Mouse (Mus musculus) stomach, postnatal 0 days (tissue): Measurements from ENCODE around the gene Snrnp70.

Experiments used
- CTCF ChIP-seq: IDR thresholded peaks from 2 replicates; pipeline ENCODE4 v1.5.1; 2016; ENCODE audit warnings: antibody characterized with exemption, low read depth, mild to moderate bottlenecking, moderate library complexity
- EP300 ChIP-seq: optimal IDR thresholded peaks from 2 replicates; pipeline ENCODE3; 2016; ENCODE audit warnings: antibody characterized with exemption

DNA sequence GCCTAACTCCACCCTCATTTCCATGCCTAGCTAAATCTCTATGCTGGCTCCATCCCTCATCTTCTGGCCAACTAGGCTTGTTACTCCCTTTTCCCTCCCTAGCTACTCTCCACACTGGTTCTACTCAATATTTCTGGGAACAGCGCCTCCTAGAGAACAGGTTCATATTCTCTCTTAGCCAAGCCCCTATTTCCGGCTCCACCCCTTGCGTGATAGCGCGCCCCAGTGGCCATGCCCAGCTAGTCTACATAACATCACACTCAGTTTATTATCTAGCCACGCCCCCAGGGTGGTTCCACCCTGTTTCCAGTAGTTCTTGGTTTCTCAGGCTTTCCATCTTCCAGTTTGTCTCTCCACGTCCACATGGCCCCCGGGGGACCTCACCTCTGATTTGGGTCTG lies 54.2 kb downstream of the Snrnp70 start:
- peak; percentile 98 for TF ChIP-seq CTCF
- no peak for TF ChIP-seq EP300
